Mouse (Mus musculus) MEL (cell line): ENCODE measurements at regions not wholly inside any gene's neighbourhood (a gene's known extent, or its start where the extent isn't known, plus 50 kb on each side); places are given as distances from the start of the nearest gene placed in this dataset.

Source experiments
- DNase-seq: peaks from one replicate; pipeline ENCODE4 v3.0.0; 2011; ENCODE audit warnings: low read depth, low spot score
- H3K27ac ChIP-seq: 2 replicates; pipeline ENCODE4 v1.5.1; 2012; ENCODE audit warnings: low read depth, mild to moderate bottlenecking, control low read depth, low read length, moderate library complexity; ENCODE audit not compliant: control insufficient read depth
- H3K27me3 ChIP-seq, 2 experiments: fragments of 150-350 bp in 1 of 2; sonication (generic) in 1 of 2; 2 replicates each; pipeline ENCODE4 v1.6.1; 2012; ENCODE audit warnings: low read length in 2 of 2, mild to moderate bottlenecking in 2 of 2, improper control_type of control experiment in 1 of 2, moderate library complexity in 1 of 2; ENCODE audit not compliant: insufficient read depth in 2 of 2, control insufficient read depth in 1 of 2
- H3K36me3 ChIP-seq, 2 experiments: 2 replicates each; pipeline ENCODE4 v1.6.1; 2012 to 2014; ENCODE audit warnings: low read length in 2 of 2, improper control_type of control experiment in 1 of 2, inconsistent platforms in 1 of 2, mild to moderate bottlenecking in 1 of 2; ENCODE audit not compliant: insufficient read depth in 2 of 2, control insufficient read depth in 1 of 2
- H3K4me1 ChIP-seq, 2 experiments: fragments of 150-350 bp in 1 of 2; sonication (generic) in 1 of 2; 2 replicates each; pipeline ENCODE4 v1.6.1; 2012; ENCODE audit warnings: low read length in 2 of 2, improper control_type of control experiment in 1 of 2, mild to moderate bottlenecking in 1 of 2; ENCODE audit not compliant: insufficient read depth in 2 of 2, control insufficient read depth in 1 of 2
- H3K4me3 ChIP-seq, 2 experiments: fragments of 150-350 bp in 1 of 2; sonication (generic) in 1 of 2; 2 replicates each; pipeline ENCODE4 v1.5.1; 2012; ENCODE audit warnings: low read depth in 2 of 2, low read length in 2 of 2, mild to moderate bottlenecking in 2 of 2, moderate library complexity in 2 of 2, control low read depth in 1 of 2, improper control_type of control experiment in 1 of 2; ENCODE audit not compliant: control insufficient read depth in 1 of 2, insufficient read depth in 1 of 2
- H3K79me2 ChIP-seq: 2 replicates; pipeline ENCODE4 v1.6.1; 2012; ENCODE audit warnings: mild to moderate bottlenecking, low read length, moderate library complexity; ENCODE audit not compliant: control insufficient read depth, poor library complexity, insufficient read depth
- H3K9ac ChIP-seq: 2 replicates; pipeline ENCODE4 v1.6.1; 2012; ENCODE audit warnings: low read depth, mild to moderate bottlenecking, control low read depth, low read length, moderate library complexity; ENCODE audit not compliant: control insufficient read depth, poor library complexity, severe bottlenecking
- H3K9me3 ChIP-seq: fragments of 150-350 bp; sonication (generic); replicated peaks from 2 replicates; pipeline ENCODE4 v1.6.1; 2012; ENCODE audit warnings: mild to moderate bottlenecking, low read length, improper control_type of control experiment, moderate library complexity; ENCODE audit not compliant: insufficient read depth
- BHLHE40 ChIP-seq: IDR thresholded peaks from 2 replicates; pipeline ENCODE4 v1.6.1; 2012; ENCODE audit warnings: low read depth, mild to moderate bottlenecking, inconsistent platforms, low read length, improper control_type of control experiment, borderline replicate concordance
- CHD1 ChIP-seq: IDR thresholded peaks from 2 replicates; pipeline ENCODE4 v1.6.1; 2012; ENCODE audit warnings: low read depth, mild to moderate bottlenecking, inconsistent platforms, low read length, improper control_type of control experiment
- ELF1 ChIP-seq: IDR thresholded peaks from 2 replicates; pipeline ENCODE4 v1.6.1; 2014; ENCODE audit warnings: low read depth, mild to moderate bottlenecking, inconsistent platforms, low read length, improper control_type of control experiment, moderate library complexity
- EP300 ChIP-seq, 2 experiments: IDR thresholded peaks; 2 replicates each; pipeline ENCODE4 v1.6.1; 2011; ENCODE audit warnings: improper control_type of control experiment in 2 of 2, low read length in 2 of 2, low read depth in 1 of 2, mild to moderate bottlenecking in 1 of 2
- GATA1 ChIP-seq: IDR thresholded peaks from 2 replicates; pipeline ENCODE4 v1.6.1; 2011; ENCODE audit warnings: low read depth, low read length, improper control_type of control experiment
- HCFC1 ChIP-seq: IDR thresholded peaks from 2 replicates; pipeline ENCODE4 v1.6.1; 2012; ENCODE audit warnings: low read depth, mild to moderate bottlenecking, inconsistent platforms, low read length, improper control_type of control experiment, moderate library complexity
- JUND ChIP-seq: IDR thresholded peaks from 2 replicates; pipeline ENCODE4 v1.6.1; 2011; ENCODE audit warnings: low read depth, mild to moderate bottlenecking, improper control_type of control experiment, low read length
- MAFK ChIP-seq: IDR thresholded peaks from 2 replicates; pipeline ENCODE4 v1.6.1; 2011; ENCODE audit warnings: low read depth, mild to moderate bottlenecking, low read length, improper control_type of control experiment, borderline replicate concordance
- MEF2A ChIP-seq: IDR thresholded peaks from 2 replicates; pipeline ENCODE4 v1.6.1; 2014; ENCODE audit warnings: low read depth, mild to moderate bottlenecking, inconsistent platforms, low read length, improper control_type of control experiment; ENCODE audit not compliant: poor library complexity, insufficient replicate concordance, severe bottlenecking; ENCODE audit errors: extremely low read depth
- MXI1 ChIP-seq: IDR thresholded peaks from 2 replicates; pipeline ENCODE4 v1.6.1; 2011; ENCODE audit warnings: mild to moderate bottlenecking, low read depth, low read length, improper control_type of control experiment
- MYB ChIP-seq: IDR thresholded peaks from 2 replicates; pipeline ENCODE4 v1.6.1; 2011; ENCODE audit warnings: mild to moderate bottlenecking, low read depth, low read length, improper control_type of control experiment
- POLR2A ChIP-seq, 2 experiments: IDR thresholded peaks; 2 replicates each; pipeline ENCODE4 v1.6.1; 2011 to 2012; ENCODE audit warnings: low read length in 2 of 2, mild to moderate bottlenecking in 2 of 2, control low read depth in 1 of 2, improper control_type of control experiment in 1 of 2, low read depth in 1 of 2, moderate library complexity in 1 of 2; ENCODE audit not compliant: control insufficient read depth in 1 of 2, insufficient read depth in 1 of 2, poor library complexity in 1 of 2
- POLR2AphosphoS5 ChIP-seq: IDR thresholded peaks from 2 replicates; pipeline ENCODE4 v1.6.1; 2012; ENCODE audit warnings: low read depth, borderline replicate concordance, mild to moderate bottlenecking, inconsistent platforms, low read length, moderate library complexity, mixed read lengths
- RAD21 ChIP-seq: IDR thresholded peaks from 2 replicates; pipeline ENCODE4 v1.6.1; 2011; ENCODE audit warnings: mild to moderate bottlenecking, low read depth, low read length, improper control_type of control experiment
- RCOR1 ChIP-seq: IDR thresholded peaks from 2 replicates; pipeline ENCODE4 v1.6.1; 2012; ENCODE audit warnings: low read depth, mild to moderate bottlenecking, inconsistent platforms, low read length, improper control_type of control experiment
- SIN3A ChIP-seq: IDR thresholded peaks from 2 replicates; pipeline ENCODE4 v1.6.1; 2012; ENCODE audit warnings: low read length, improper control_type of control experiment, inconsistent platforms
- SMC3 ChIP-seq: IDR thresholded peaks from 2 replicates; pipeline ENCODE4 v1.6.1; 2011; ENCODE audit warnings: low read depth, low read length, improper control_type of control experiment
- TAL1 ChIP-seq: IDR thresholded peaks from 2 replicates; pipeline ENCODE4 v1.6.1; 2012; ENCODE audit warnings: mild to moderate bottlenecking, inconsistent platforms, low read length, moderate library complexity, mixed read lengths
- TCF12 ChIP-seq: IDR thresholded peaks from 2 replicates; pipeline ENCODE4 v1.6.1; 2014; ENCODE audit warnings: low read depth, mild to moderate bottlenecking, inconsistent platforms, low read length, improper control_type of control experiment, moderate library complexity
- UBTF ChIP-seq: IDR thresholded peaks from 2 replicates; pipeline ENCODE4 v1.6.1; 2012; ENCODE audit warnings: low read depth, mild to moderate bottlenecking, inconsistent platforms, low read length, improper control_type of control experiment, moderate library complexity, borderline replicate concordance; ENCODE audit not compliant: insufficient read depth
- ZC3H11A ChIP-seq: IDR thresholded peaks from 2 replicates; pipeline ENCODE4 v1.6.1; 2012; ENCODE audit warnings: low read depth, mild to moderate bottlenecking, inconsistent platforms, low read length, improper control_type of control experiment
- ZKSCAN1 ChIP-seq: IDR thresholded peaks from 2 replicates; pipeline ENCODE4 v1.6.1; 2012; ENCODE audit warnings: low read depth, mild to moderate bottlenecking, inconsistent platforms, low read length, improper control_type of control experiment, moderate library complexity
- ZMIZ1 ChIP-seq: IDR thresholded peaks from 2 replicates; pipeline ENCODE4 v1.6.1; 2012; ENCODE audit warnings: low read depth, mild to moderate bottlenecking, inconsistent platforms, low read length, improper control_type of control experiment, moderate library complexity

DNA sequence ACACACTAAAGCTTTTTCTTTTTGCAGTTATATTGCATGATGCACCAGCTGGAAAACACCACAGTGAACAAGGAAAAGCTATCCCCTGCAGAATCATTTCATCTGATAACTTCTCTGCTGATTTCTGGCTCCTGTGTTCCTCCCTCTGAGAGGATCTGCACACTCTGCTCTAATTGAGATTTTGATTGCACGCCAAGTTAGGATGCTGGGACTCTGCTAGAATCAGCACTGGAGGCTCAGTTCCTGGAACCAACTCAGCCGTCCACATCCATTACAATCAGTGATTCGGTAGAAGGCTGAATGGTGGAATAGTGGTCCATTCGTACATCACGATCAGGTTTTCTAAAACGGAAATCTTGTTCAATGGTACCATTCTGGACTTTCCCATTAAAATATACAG, 434.1 kb downstream of the Tox3 start:
- DNase-seq = no peak
- H3K36me3 ChIP-seq = no peaks in the 10 kb centered on the region
- no peak overlapping the region for H3K9ac ChIP-seq
- no peaks in the 10 kb centered on the region for H3K79me2 ChIP-seq
- no peaks in the 10 kb centered on the region for H3K4me1 ChIP-seq
- no peaks in the 10 kb centered on the region for H3K9me3 ChIP-seq
- H3K27me3 ChIP-seq = no peaks in the 10 kb centered on the region
- H3K4me3 ChIP-seq = no peak overlapping the region
- TF ChIP-seq MYB (no peak), SIN3A (no peak), MAFK (no peak), EP300 (IDR thresholded peaks at IDR 0.05; ENCODE audit: low read depth in 1 of 2, low read length in 2 of 2) (no peak), ZMIZ1 (no peak), CHD1 (no peak), POLR2A (IDR thresholded peaks at IDR 0.05; ENCODE audit: control insufficient read depth in 1 of 2, insufficient read depth in 1 of 2, low read depth in 1 of 2, low read length in 2 of 2, poor library complexity in 1 of 2) (no peak), HCFC1 (no peak), ZKSCAN1 (no peak), SMC3 (no peak), POLR2AphosphoS5 (no peak), MXI1 (no peak), BHLHE40 (no peak), MEF2A (no peak), JUND (no peak)
- no peak overlapping the region for H3K27ac ChIP-seq

DNA sequence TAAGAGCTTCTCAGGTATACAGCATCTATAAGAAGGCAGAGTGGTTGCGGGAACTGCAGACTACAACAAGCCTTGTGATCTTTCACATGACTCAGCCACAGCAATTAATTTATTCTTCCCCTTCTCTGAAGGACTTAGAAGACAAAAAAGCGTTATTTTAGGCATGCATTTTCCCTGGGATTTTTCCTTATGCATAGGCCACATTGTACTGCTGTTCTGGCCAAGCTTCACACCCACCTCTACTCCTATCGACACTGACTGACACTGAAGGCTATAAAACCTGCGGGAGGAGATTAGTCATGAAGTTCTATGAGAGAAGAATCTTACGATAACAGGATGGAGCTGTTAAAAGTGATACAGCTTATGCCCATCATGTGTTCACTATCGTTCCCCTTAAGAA, 441.9 kb downstream of the Tox3 start:
- DNase-seq = no peak
- no peak for TF ChIP-seq POLR2A (IDR thresholded peaks at IDR 0.05; ENCODE audit: control insufficient read depth in 1 of 2, insufficient read depth in 1 of 2, low read depth in 1 of 2, low read length in 2 of 2, poor library complexity in 1 of 2)
- H3K36me3 ChIP-seq = no peaks in the 10 kb centered on the region
- no peak overlapping the region for H3K9ac ChIP-seq
- H3K9me3 ChIP-seq = no peaks in the 10 kb centered on the region
- no peak overlapping the region for H3K27ac ChIP-seq
- H3K4me1 ChIP-seq = no peaks in the 10 kb centered on the region
- H3K79me2 ChIP-seq = no peaks in the 10 kb centered on the region
- H3K27me3 ChIP-seq = no peaks in the 10 kb centered on the region
- H3K4me3 ChIP-seq = no peak overlapping the region

DNA sequence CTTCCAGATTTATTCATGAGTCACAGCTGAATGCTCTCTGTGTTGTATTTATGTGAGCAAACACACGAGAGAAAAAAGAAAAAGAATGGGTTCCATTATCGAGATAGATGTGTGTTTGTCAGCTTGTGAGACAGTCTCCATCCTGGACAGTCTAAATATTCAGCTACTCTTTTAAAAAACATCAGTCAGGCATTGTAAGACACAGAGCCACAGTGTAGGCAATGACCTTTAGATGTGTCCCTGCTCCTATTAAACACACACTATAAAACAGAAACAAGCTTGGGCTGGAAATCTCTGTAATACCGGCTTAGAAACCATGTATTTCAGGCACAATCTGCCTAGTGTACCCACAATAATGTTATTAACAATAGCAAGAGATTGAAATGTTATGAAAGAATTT, 442.6 kb downstream of the Tox3 start:
- no peak for DNase-seq
- Histone ChIP-seq H3K36me3 (no peaks in the 10 kb centered on the region), H3K79me2 (no peaks in the 10 kb centered on the region), H3K27me3 (no peaks in the 10 kb centered on the region), H3K4me3 (no peak overlapping the region), H3K9me3 (no peaks in the 10 kb centered on the region), H3K4me1 (no peaks in the 10 kb centered on the region), H3K9ac (no peak overlapping the region), H3K27ac (no peak overlapping the region)
- no peak for TF ChIP-seq POLR2AphosphoS5
- TF ChIP-seq MYB = no peak
- no peak for TF ChIP-seq GATA1
- no peak for TF ChIP-seq RCOR1
- no peak for TF ChIP-seq HCFC1
- no peak for TF ChIP-seq ZC3H11A
- no peak for TF ChIP-seq TAL1
- no peak for TF ChIP-seq ELF1
- TF ChIP-seq UBTF = no peak
- TF ChIP-seq RAD21 = no peak
- TF ChIP-seq TCF12 = no peak
